Mouse (Mus musculus): Measurements from ENCODE around the gene Atp8a1. TPM values are rescaled to one million over a fixed set of nuclear protein-coding genes. Genes with fewer than 3 reads are reported as not detected.

The Atp8a1 gene
- polyA plus RNA-seq, 1 experiment from 2014 or later: 53.6 TPM

DNA sequence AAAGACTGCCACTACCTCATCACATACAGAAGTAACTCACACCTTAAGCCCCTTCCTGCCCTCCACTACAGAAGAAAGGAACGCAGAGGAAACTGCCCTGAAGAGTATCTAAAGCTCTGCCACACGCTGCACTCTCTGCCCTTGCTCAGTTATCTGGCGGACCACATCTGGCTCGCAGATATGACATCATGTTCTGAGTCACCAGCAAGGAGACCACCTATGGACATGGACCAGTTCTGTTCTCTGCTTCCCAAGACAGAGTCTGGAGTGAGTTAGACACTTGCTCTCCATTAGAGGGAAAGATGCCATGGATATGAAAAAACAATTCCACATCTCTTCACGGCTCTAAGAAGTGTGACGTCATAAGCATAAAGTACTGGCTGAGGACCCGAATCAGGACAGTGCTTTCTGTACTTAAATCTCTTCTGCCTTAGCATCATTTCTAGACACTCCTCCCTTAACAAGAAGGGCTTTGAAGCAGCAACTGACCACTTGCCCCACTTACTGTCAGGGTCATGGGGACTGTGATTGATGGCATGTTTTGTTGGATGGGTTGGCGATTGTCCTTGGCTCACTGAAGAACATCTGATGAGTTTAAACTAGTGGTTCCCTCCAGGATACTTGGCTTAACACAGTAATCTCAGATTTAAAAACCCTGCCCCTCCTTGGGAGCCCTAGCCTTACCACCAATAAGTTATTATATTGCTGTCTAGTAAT lies 206.5 kb downstream of the Atp8a1 start:
- WGBS: 64% methylated on average over 8 of the region's 8 CpGs
- Histone ChIP-seq H3K4me1 (no peaks in the 10 kb centered on the region), H3K36me3 (peaks cover 4% of the 10 kb centered on the region; the same call in 1 of the 2 replicates), H3K9me3 (no peaks in the 10 kb centered on the region), H3K4me3 (no peak overlapping the region), H3K4me2 (no peak overlapping the region), H3K27ac (no peak overlapping the region), H3K27me3 (no peaks in the 10 kb centered on the region), H3K9ac (no peak overlapping the region)
- ATAC-seq (ENCODE audit: borderline replicate concordance, extremely low read depth, low FRiP score, low TSS enrichment): no peak

DNA sequence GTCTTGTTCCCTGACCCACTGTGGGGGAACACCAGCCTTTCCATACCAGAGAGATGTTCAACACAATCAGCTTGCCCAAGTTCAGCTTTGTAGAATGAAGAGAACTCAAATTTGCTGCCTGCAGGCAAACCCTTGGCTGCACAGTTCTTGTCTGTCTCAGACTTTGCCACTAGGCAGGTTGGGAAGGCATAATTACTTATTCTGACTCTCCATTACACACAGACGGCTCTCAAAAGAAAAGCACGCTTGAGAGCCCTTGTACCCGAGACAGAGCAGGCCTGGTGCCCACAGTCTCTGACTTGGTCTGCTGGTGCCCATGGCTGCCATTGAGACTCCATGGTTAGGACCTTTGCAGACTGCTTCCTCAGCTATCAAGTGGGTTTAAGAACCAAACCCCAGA lies 212.9 kb downstream of the Atp8a1 start:
- peak; percentile 49; the same call in 1 of the 2 replicates for ATAC-seq (ENCODE audit: borderline replicate concordance, extremely low read depth, low FRiP score, low TSS enrichment)
- WGBS: 52% methylated on average over 3 of the region's 3 CpGs
- Histone ChIP-seq H3K27me3 (no peaks in the 10 kb centered on the region), H3K36me3 (peaks cover 4% of the 10 kb centered on the region; the same call in 1 of the 2 replicates), H3K4me3 (no peak overlapping the region), H3K4me1 (peaks cover 14% of the 10 kb centered on the region), H3K9me3 (no peaks in the 10 kb centered on the region), H3K27ac (peak overlapping the region; percentile 42), H3K9ac (no peak overlapping the region), H3K4me2 (no peak overlapping the region)

- Histone ChIP-seq H3K27ac (peak overlapping the region; percentile 42), H3K36me3 (peaks cover 4% of the 10 kb centered on the region; the same call in 1 of the 2 replicates), H3K9ac (no peak overlapping the region), H3K4me3 (no peak overlapping the region), H3K27me3 (no peaks in the 10 kb centered on the region), H3K9me3 (no peaks in the 10 kb centered on the region), H3K4me1 (peaks cover 14% of the 10 kb centered on the region), H3K4me2 (no peak overlapping the region)
- WGBS: 17% methylated on average over 10 of the region's 10 CpGs
- peak; percentile 81; the same call in 1 of the 2 replicates for ATAC-seq (ENCODE audit: borderline replicate concordance, extremely low read depth, low FRiP score, low TSS enrichment)
These were observed 213.4 kb downstream of the Atp8a1 start for GRCm38 (mm10) chr5:67633831-67634268.

- Histone ChIP-seq H3K4me3 (no peak overlapping the region), H3K4me2 (no peak overlapping the region), H3K9ac (no peak overlapping the region), H3K27me3 (no peaks in the 10 kb centered on the region), H3K9me3 (no peaks in the 10 kb centered on the region), H3K4me1 (peaks cover 16% of the 10 kb centered on the region), H3K27ac (peak overlapping the region; percentile 42), H3K36me3 (peaks cover 4% of the 10 kb centered on the region; the same call in 1 of the 2 replicates)
- ATAC-seq (ENCODE audit: borderline replicate concordance, extremely low read depth, low FRiP score, low TSS enrichment): no peak
- WGBS: 36% methylated on average over 7 of the region's 7 CpGs
These were observed 214.0 kb downstream of the Atp8a1 start for GRCm38 (mm10) chr5:67633138-67633782.

DNA sequence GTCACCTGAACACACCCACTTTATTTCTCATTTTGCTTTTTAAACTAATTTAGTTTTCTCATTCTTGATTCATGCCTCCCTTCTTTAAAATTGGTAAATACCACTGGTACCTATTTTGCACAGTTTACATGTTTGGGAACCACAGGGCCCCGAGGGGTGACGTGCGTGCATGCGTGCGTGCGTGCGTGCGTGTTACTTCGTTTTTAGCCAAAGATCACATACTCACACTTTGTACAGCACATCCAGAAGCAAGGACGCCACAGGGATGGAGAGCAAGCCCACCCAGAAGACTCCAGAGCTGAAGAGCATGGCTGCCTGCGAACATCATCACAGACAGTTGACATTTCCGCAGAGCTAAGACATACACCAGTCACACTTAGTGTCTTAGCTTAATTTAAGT lies 216.0 kb downstream of the Atp8a1 start:
- Histone ChIP-seq H3K27me3 (no peaks in the 10 kb centered on the region), H3K27ac (no peak overlapping the region), H3K4me3 (no peak overlapping the region), H3K4me1 (peaks cover 18% of the 10 kb centered on the region), H3K9me3 (no peaks in the 10 kb centered on the region), H3K36me3 (no peaks in the 10 kb centered on the region), H3K9ac (no peak overlapping the region), H3K4me2 (no peak overlapping the region)
- WGBS: 94% methylated on average over 12 of the region's 12 CpGs
- no peak for ATAC-seq (ENCODE audit: borderline replicate concordance, extremely low read depth, low FRiP score, low TSS enrichment)

GRCm38 (mm10) chr5:67629861-67630260 lies 217.4 kb downstream of the Atp8a1 start:
- ATAC-seq (ENCODE audit: borderline replicate concordance, extremely low read depth, low FRiP score, low TSS enrichment): no peak
- no peak overlapping the region for H3K27ac ChIP-seq
- peaks cover 18% of the 10 kb centered on the region for H3K4me1 ChIP-seq
- H3K4me2 ChIP-seq: no peak overlapping the region
- 82% methylated on average over 6 of the region's 6 CpGs for WGBS
- no peaks in the 10 kb centered on the region for H3K9me3 ChIP-seq
- no peaks in the 10 kb centered on the region for H3K27me3 ChIP-seq
- no peak overlapping the region for H3K9ac ChIP-seq
- no peak overlapping the region for H3K4me3 ChIP-seq
- H3K36me3 ChIP-seq: no peaks in the 10 kb centered on the region

GRCm38 (mm10) chr5:67629440-67629839 lies 217.8 kb downstream of the Atp8a1 start:
- no peaks in the 10 kb centered on the region for H3K9me3 ChIP-seq
- ATAC-seq (ENCODE audit: borderline replicate concordance, extremely low read depth, low FRiP score, low TSS enrichment): no peak
- no peak overlapping the region for H3K4me2 ChIP-seq
- peaks cover 16% of the 10 kb centered on the region for H3K4me1 ChIP-seq
- H3K27ac ChIP-seq: no peak overlapping the region
- no peak overlapping the region for H3K4me3 ChIP-seq
- 59% methylated on average over 7 of the region's 7 CpGs for WGBS
- no peaks in the 10 kb centered on the region for H3K27me3 ChIP-seq
- no peaks in the 10 kb centered on the region for H3K36me3 ChIP-seq
- no peak overlapping the region for H3K9ac ChIP-seq

DNA sequence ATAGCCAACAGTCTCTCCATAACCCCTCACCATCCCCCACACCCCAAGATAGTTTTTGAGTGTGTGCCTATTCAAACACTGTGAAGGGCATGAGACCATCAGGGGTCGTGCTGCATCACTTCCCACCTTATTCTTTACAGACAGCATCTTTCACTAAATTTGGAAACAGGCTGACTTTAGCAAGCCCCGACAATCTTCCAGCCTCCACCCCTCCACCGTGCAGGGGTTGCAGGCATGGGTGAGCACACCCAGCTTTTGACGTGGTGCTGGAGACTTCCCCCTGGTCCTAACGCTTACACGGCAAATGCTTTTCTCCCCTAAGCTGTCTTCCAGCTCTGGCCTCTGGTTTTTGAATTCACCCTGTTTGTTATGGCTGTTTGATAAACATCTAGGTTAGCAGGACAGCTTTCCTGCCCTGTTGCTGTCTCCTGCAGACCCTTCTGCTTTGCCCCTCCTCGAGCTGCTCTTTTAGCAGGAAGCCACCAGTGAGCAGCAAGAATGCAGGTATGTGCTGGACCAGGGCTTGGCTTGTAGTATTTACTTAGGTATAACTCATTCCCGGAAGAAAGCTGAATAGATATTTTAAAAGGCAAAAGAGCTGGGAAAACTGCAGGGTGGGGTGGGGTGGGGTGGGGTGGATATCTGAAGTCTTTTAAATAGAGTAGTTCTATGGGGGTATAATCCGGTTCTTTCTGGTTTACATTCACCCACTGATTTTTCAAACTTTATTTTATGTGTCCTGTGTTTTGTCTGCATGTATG lies 218.9 kb downstream of the Atp8a1 start:
- ATAC-seq (ENCODE audit: borderline replicate concordance, extremely low read depth, low FRiP score, low TSS enrichment): peak; percentile 19; the same call in 1 of the 2 replicates

GRCm38 (mm10) chr5:67621230-67621629 lies 226.0 kb downstream of the Atp8a1 start:
- 81% methylated on average over 12 of the region's 12 CpGs for WGBS
- Histone ChIP-seq H3K36me3 (0 out of 2 replicates have a peak, but pooled peaks cover 11% of the 10 kb centered on the region), H3K4me2 (no peak overlapping the region)

More for the DNA sequence above, 218.9 kb downstream of the Atp8a1 start:
- Histone ChIP-seq H3K9ac (no peak overlapping the region), H3K27me3 (no peaks in the 10 kb centered on the region), H3K9me3 (no peaks in the 10 kb centered on the region), H3K27ac (peak overlapping the region; percentile 24; the same call in 1 of the 2 replicates), H3K4me3 (no peak overlapping the region), H3K36me3 (0 out of 2 replicates have a peak, but pooled peaks cover 4% of the 10 kb centered on the region), H3K4me2 (no peak overlapping the region), H3K4me1 (peaks cover 5% of the 10 kb centered on the region)
- 41% methylated on average over 9 of the region's 9 CpGs for WGBS

DNA sequence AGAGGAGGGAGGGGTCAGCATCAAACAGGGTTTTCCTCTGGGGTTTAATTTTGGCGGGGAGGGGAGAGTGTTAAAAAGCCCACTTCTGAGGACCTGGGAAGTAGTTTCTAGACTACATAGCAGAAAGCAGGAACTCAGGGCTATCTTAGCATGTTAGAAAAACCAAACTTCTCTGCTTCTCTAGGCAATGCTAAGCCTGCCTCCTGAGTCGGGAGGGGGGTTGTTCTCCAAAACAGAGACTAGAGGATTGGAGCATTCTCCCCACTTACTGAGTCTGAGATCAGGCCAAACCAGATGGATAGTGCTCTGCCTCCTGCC lies 237.8 kb downstream of the Atp8a1 start:
- Histone ChIP-seq H3K4me2 (peak overlapping the region; percentile 97), H3K9ac (no peak overlapping the region), H3K4me1 (peaks cover 26% of the 10 kb centered on the region), H3K9me3 (no peaks in the 10 kb centered on the region), H3K27me3 (peaks cover 63% of the 10 kb centered on the region), H3K36me3 (no peaks in the 10 kb centered on the region), H3K27ac (no peak overlapping the region), H3K4me3 (peak overlapping the region; percentile 6; the same call in 1 of the 2 replicates)
- 0 out of 2 replicates have a peak, but pooled peaks have one; percentile 24 for ATAC-seq (ENCODE audit: borderline replicate concordance, extremely low read depth, low FRiP score, low TSS enrichment)
- WGBS: 18% methylated on average over 2 of the region's 2 CpGs

More at GRCm38 (mm10) chr5:67621230-67621629, 226.0 kb downstream of the Atp8a1 start:
- Histone ChIP-seq H3K9ac (no peak overlapping the region), H3K9me3 (no peaks in the 10 kb centered on the region), H3K4me1 (no peaks in the 10 kb centered on the region), H3K27ac (no peak overlapping the region), H3K4me3 (no peak overlapping the region), H3K27me3 (no peaks in the 10 kb centered on the region)
- no peak for ATAC-seq (ENCODE audit: borderline replicate concordance, extremely low read depth, low FRiP score, low TSS enrichment)

DNA sequence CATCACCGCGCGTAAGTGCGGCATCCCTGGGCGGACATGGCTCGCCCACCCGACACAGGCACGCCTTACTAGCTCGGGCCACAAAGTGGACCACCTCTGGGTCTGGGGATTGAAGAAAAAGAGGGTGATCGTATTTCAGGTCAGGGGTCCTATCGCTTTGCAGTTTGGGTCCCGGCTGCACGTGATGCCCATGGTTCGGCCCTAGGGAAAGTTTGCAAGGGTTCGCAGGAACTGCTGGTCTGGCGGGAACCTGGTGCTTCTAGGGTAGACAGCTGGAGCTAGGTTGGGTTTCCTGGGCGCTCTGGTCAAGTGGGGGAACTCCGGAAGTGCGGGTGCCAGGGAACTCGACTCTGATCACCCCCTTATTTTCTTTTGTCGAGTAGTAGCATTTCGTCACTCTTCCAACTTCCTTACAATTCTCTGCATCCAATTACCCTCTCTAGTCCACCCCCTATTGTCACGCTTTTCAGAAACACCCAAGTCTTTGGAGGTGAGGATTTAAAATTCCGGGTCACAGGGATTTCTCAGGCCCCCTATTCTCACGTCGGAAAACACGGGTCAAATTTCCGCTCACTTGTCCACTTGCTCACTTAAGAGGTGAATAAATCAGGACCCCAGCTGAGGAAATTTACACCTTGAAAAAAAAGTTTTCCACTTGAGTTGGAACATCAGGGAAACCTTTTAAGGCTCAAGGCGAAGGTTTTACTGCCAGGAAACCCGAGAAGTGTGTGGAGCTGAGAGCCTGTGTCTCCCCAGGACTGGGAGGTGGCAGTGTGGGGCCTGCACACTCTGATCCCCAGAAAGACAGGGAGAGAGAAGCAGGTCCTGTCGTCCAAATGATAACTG lies 238.3 kb downstream of the Atp8a1 start:
- Histone ChIP-seq H3K9me3 (no peaks in the 10 kb centered on the region), H3K36me3 (no peaks in the 10 kb centered on the region), H3K4me3 (peak overlapping the region; percentile 48), H3K9ac (peak overlapping the region; percentile 43), H3K4me1 (peaks cover 26% of the 10 kb centered on the region), H3K4me2 (peak overlapping the region; percentile 97), H3K27me3 (peaks cover 64% of the 10 kb centered on the region), H3K27ac (no peak overlapping the region)
- WGBS: 10% methylated on average over 31 of the region's 31 CpGs
- peak; percentile 16; the same call in 1 of the 2 replicates for ATAC-seq (ENCODE audit: borderline replicate concordance, extremely low read depth, low FRiP score, low TSS enrichment)

All from lung, embryonic 15.5 days (tissue).